Mouse (Mus musculus): ENCODE data around the gene Rasa2.
"Not testable (repeated sequence)": the region's sequence is repeated elsewhere in the genome, so short reads cannot be mapped to it uniquely, and the experiment has no call there.

Gene Rasa2

GRCm38 (mm10) chr9:96589346-96589745 lies 42.1 kb downstream of the Rasa2 start:
- no peak for DNase-seq (ENCODE audit: low read depth, low spot score)

GRCm38 (mm10) chr9:96583496-96583895 lies 47.9 kb downstream of the Rasa2 start:
- DNase-seq (ENCODE audit: low read depth, low spot score): no peak

GRCm38 (mm10) chr9:96583076-96583475 lies 48.3 kb downstream of the Rasa2 start:
- DNase-seq (ENCODE audit: low read depth, low spot score): no peak

- DNase-seq (ENCODE audit: low read depth, low spot score): no peak
Observed at GRCm38 (mm10) chr9:96578190-96578589, 53.2 kb downstream of the Rasa2 start.

- DNase-seq (ENCODE audit: low read depth, low spot score): no peak
Observed at GRCm38 (mm10) chr9:96577674-96578073, 53.7 kb downstream of the Rasa2 start.

GRCm38 (mm10) chr9:96573252-96573651 lies 58.2 kb downstream of the Rasa2 start:
- no peak for DNase-seq (ENCODE audit: low read depth, low spot score)

- no peak for DNase-seq (ENCODE audit: low read depth, low spot score)
Observed at GRCm38 (mm10) chr9:96572754-96573153, 58.7 kb downstream of the Rasa2 start.

GRCm38 (mm10) chr9:96566470-96566996 lies 64.9 kb downstream of the Rasa2 start:
- DNase-seq (ENCODE audit: low read depth, low spot score): no peak

- no peak for DNase-seq (ENCODE audit: low read depth, low spot score)
Observed at GRCm38 (mm10) chr9:96563501-96563900, 67.9 kb downstream of the Rasa2 start.

GRCm38 (mm10) chr9:96559148-96559547 lies 72.3 kb downstream of the Rasa2 start:
- no peak for DNase-seq (ENCODE audit: low read depth, low spot score)

- no peak for DNase-seq (ENCODE audit: low read depth, low spot score)
Observed at GRCm38 (mm10) chr9:96558594-96558993, 72.8 kb downstream of the Rasa2 start.

GRCm38 (mm10) chr9:96554095-96554494 lies 77.3 kb downstream of the Rasa2 start:
- no peak for DNase-seq (ENCODE audit: low read depth, low spot score)

GRCm38 (mm10) chr9:96545410-96545809 lies 86.0 kb downstream of the Rasa2 start:
- no peak for DNase-seq (ENCODE audit: low read depth, low spot score)

GRCm38 (mm10) chr9:96543643-96544640 lies 87.5 kb downstream of the Rasa2 start:
- peak; percentile 68 for DNase-seq (ENCODE audit: low read depth, low spot score)

GRCm38 (mm10) chr9:96538916-96539315 lies 92.5 kb downstream of the Rasa2 start:
- peak; percentile 70 for DNase-seq (ENCODE audit: low read depth, low spot score)

- peak; percentile 53 for DNase-seq (ENCODE audit: low read depth, low spot score)
Observed at GRCm38 (mm10) chr9:96537615-96537919, 93.8 kb downstream of the Rasa2 start.

- peak; percentile 69 for DNase-seq (ENCODE audit: low read depth, low spot score)
Observed at GRCm38 (mm10) chr9:96536895-96537614, 94.4 kb downstream of the Rasa2 start.

- not testable (repeated sequence) for DNase-seq (ENCODE audit: low read depth, low spot score)
Observed at GRCm38 (mm10) chr9:96536093-96536492, 95.3 kb downstream of the Rasa2 start.

GRCm38 (mm10) chr9:96535431-96535830 lies 96.0 kb downstream of the Rasa2 start:
- DNase-seq (ENCODE audit: low read depth, low spot score): no peak

- DNase-seq (ENCODE audit: low read depth, low spot score): no peak
Observed at GRCm38 (mm10) chr9:96534256-96534655, 97.2 kb downstream of the Rasa2 start.

GRCm38 (mm10) chr9:96533476-96533875 lies 97.9 kb downstream of the Rasa2 start:
- no peak for DNase-seq (ENCODE audit: low read depth, low spot score)

GRCm38 (mm10) chr9:96532531-96532930 lies 98.9 kb downstream of the Rasa2 start:
- DNase-seq (ENCODE audit: low read depth, low spot score): no peak
